Mouse (Mus musculus): ENCODE measurements around the gene Hist2h2ab. TPM values are rescaled to one million over a fixed set of nuclear protein-coding genes. Genes with fewer than 3 reads are reported as not detected.
"Not testable (repeated sequence)": the region's sequence is repeated elsewhere in the genome, so short reads cannot be mapped to it uniquely, and the experiment has no call there.

The Hist2h2ab gene
- polyA plus RNA-seq, 1 experiment, result 0.69 TPM

DNA sequence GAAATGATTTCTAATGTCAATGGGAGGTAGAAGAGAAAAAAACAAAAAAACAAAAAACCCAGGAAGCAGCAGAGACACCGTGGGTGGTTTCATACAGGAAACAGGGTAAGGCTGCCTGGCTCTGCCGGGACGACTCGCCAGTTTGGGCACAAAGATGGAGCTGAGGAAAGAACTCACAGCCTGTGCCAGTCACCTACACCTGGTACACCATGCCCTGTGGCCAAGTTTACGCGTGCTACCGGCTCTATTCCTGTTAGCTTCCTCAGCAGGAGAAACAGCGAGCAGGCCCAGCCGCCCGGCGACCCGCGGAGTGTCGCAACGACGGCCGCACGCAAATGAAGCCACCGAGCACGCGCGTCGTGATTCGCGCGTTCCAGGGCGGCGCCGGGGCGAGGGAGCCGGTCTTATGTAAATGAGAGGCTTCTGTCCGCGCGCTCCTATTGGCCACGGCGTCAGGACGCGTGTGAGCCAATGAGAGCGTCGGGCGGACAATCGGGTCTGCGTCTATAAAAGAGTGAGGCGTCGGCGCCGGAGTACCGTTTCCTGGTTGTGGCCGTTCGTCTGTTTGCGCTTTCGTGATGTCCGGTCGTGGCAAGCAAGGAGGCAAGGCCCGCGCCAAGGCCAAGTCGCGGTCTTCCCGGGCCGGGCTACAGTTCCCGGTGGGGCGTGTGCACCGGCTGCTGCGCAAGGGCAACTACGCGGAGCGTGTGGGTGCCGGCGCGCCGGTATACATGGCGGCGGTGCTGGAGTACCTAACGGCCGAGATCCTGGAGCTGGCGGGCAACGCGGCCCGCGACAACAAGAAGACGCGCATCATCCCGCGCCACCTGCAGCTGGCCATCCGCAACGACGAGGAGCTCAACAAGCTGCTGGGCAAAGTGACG is 25.6 kb downstream of the Hist2h2ab start, which contains the start of gene Hist2h2aa1:
Gene Hist2h2aa1 (plus strand): TSS at position 495 of the 884 bp plus-strand sequence.
- TF ChIP-seq GATA1 (IDR thresholded peaks at IDR 0.05; ENCODE audit: low read length), result not testable (repeated sequence)

DNA sequence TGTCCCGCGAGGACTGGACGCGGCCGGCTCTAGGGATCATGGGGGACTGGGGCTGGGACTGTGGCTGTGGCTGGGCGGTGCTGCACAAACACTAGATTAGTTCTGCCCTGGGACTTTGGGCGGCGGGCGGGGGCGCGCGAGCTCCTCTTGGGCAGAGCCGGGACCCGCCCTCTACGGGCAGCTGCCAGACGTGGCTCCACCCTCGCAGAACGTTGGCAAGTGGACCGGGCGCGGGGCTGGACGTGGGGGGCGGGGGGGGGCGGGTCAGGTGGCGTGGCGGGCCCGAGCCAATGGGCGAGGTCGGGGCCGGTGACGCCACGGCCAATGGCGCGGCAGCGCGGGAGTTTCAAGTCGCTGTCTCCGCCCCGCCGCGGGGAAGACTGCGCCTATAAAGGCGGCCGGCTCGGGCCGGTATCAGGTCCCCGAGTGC is 26.8 kb downstream of the Hist2h2ab start, which contains the start of gene Hist2h3c1:
Gene Hist2h3c1 (plus strand): TSS at position 259 of the 430 bp plus-strand sequence.
- not testable (repeated sequence) for TF ChIP-seq GATA1 (IDR thresholded peaks at IDR 0.05; ENCODE audit: low read length)

DNA sequence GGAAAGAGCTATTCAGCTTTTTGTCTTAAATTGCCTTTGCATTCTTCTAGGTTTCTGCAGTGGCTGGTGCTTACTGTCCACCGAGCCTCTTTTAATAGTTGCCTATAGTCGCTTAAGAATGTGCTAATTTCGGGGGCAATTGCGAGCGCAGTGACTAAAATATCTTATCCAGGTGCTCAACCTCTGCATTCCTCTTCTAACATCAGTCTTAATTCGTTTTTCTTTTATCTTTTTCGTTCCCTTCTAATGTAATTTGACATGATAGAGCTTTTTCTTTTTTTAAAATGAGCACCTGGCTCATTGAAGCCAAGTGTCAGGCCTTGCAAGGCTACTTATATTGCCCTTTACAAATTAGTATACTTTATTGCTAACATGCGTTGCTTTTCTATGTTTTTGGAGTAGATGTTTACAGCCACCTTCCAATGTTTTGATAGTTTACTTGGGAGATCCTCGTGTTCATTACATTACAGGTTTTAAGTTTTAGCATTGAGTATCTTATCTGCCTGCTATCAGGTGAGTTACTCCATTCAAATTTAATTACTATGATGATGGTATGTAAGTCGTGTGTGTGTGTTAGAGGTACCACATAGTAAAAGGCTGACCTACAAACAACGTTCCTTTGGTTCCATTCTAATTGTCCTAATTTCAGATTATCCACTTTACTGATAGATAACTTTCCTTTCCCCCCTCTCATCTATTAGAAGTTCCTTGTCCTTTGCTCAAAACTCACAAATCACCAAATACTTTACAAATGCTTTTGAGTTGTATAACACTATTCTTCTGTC is 27.9 kb downstream of the Hist2h2ab start:
- TF ChIP-seq GATA1 (IDR thresholded peaks at IDR 0.05; ENCODE audit: low read length), result no peak

DNA sequence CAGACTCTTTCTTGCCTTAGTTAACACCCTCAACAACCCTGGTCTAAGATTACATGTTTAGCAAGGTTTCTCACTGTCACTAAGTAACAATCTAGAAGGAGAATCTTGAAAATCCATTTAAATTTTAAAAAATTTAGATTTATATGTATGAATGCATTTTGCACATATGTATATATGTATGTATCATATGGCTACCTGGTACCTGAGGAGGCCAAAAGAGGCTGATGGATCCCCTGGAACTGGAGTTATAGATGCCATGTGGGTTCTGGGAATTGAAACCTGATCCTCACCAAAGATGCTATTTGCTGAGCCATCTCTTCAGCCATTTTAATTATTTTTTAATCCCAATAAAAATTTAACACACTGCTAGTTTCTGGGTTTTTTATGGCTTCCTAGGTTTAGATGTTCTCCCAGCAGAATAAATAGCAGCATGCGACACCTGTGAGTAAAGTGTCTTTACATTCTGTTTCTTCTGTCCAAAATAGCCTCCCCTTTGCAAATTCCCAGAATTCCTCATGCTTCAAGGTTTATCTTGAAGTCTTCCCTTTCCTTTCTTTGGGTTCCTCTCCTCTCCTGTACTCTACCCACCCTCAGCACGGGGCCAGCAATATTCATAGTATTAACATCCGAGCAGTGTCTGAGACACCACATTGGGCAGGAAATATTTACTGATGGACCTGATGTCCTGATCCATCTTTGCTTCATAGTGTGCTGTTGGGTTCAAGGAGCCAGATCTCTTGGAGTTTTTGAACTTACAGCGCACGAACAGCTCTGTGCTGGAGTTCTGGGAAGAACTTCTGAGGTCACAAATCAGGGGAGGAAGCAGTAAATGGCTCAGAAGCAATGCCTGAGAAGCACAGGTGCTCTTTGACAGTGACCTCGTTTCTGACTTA is 28.7 kb downstream of the Hist2h2ab start:
- TF ChIP-seq GATA1 (IDR thresholded peaks at IDR 0.05; ENCODE audit: low read length), result no peak

DNA sequence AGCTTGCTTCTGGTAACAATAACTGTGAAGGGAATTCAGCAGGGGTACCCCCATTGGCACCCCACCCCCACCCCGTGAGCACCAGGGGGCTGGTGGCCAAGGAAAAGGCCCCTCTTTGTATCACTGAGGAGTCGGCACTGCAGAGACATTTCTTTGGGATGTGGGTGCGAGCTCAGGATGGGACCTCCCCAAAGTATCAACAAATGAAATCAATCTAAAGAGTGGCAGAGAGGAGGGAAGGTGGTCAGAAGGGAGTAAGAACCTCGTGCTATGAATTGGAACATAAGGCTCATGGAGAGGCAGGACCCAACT is 29.3 kb downstream of the Hist2h2ab start:
- no peak for TF ChIP-seq GATA1 (IDR thresholded peaks at IDR 0.05; ENCODE audit: low read length)

DNA sequence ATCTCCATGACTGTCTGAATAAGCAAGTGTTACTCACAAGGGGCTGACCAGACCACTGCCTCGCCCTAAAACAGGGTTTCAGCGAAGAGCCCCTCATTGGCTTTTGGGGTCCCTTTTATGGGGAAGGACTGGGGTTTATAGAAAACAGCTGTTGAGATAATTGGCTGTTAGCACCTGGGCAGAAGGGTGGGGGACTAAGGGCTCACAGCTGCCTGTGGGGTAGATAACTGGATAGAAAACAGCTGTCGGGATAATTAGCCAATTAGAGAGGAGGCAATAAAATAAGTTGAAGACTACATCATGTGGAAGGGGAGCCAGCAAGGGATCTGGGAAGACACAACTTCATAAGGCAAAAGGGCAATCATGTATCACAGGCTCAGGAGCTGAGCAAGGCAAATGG is 31.2 kb downstream of the Hist2h2ab start:
- TF ChIP-seq GATA1 (IDR thresholded peaks at IDR 0.05; ENCODE audit: low read length), result no peak

DNA sequence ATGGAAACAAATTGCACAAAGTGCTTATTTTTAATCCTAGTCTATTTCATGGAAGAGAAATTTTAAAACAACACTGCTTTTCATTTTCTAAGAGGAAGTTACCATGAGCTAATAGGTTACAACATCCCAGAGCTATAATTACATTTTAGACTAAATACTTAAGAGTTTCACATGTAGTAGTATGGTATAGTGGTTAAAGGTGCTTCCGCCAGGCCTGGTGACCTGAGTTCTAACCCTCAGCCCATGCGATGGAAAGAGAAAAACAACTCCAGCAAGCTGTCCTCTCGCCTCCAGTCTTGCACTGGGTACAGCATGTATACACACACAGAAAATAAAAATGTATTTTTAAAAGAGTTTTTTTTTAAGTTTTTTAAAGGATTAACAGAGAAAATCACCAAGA is 32.1 kb downstream of the Hist2h2ab start:
- no peak for TF ChIP-seq GATA1 (IDR thresholded peaks at IDR 0.05; ENCODE audit: low read length)

DNA sequence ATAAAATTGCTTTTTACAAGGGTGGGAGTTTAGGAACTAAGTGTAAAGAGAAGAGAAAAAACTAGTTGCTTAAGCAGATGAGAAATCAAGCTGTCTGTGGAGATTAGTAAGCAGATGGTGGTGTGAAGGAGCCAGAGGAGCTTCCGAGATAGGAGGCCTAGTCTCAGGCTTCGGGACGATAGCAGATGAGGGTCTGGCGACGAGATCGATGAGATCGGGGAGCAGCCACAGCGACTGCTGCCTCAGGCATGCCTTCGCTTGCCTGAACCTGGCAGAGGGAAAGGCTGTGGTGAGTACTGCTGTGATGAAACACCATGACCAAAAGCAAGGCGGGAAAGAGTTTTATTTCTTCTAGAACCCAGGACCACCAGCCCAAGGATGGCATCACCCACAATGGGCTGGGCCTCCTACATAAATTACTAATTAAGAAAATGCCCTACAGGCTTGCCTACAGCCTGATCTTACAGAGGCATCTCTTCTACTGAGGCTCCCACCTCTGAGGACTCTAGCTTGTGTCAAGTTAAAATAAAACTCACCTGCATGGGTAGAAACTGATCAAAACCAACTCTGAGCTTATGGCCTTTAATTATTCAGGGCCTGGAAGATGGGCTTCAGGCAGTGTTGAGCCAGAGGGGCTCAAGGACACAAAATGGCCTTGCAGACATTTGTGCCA is 35.2 kb downstream of the Hist2h2ab start:
- peak; percentile 98 for TF ChIP-seq GATA1 (IDR thresholded peaks at IDR 0.05; ENCODE audit: low read length)

DNA sequence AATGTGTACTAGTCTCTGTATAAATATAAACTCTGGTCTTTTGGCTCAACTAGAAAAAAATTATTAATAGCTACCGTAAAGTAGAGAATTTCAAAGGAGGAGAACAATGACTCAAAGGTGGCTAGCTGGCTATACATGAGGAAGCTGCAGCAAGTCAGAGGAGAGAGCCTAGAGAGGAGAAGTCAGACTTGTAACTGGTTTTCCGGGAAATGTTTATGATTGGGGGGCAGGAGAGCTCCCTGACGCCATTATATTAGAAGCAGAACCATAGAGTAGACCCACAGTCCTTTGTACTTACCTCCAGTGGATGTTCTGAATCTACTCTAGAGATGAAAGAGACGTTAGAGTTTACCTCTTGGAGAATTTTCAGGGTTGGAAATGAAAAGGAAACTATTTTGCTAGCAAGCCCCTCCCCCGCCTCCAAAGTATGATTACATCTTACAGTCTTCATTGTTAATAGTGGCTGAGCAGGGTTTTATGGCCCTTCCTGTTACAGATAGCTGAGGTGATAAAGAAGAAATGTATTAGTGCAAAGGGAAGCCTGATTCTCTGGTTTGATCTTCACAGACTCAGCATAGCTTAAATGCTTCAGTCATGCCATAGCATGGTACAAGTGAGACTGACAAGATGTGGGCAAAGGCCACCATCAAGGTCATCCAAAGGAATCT is 36.4 kb downstream of the Hist2h2ab start:
- peak; percentile 18 for TF ChIP-seq GATA1 (IDR thresholded peaks at IDR 0.05; ENCODE audit: low read length)

DNA sequence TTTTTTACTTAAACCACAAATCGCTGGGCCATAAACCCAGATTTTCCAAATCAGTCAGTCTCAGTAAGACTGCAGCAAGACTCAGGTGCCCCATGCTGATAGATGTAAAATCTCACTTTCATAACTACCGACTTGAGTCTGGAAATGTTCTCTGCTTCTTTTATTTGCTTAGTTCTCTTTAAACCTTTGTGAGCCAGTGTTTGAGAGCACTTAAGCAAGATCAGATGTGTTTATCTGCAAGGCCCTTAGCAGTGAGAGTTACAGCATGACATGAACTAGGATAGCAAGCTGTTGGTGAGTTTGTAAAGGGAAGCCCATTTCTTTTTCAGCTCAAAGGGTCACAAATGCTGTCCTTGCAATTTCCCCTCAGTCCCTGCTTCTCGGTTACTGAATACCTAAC is 37.5 kb downstream of the Hist2h2ab start:
- TF ChIP-seq GATA1 (IDR thresholded peaks at IDR 0.05; ENCODE audit: low read length), result no peak

DNA sequence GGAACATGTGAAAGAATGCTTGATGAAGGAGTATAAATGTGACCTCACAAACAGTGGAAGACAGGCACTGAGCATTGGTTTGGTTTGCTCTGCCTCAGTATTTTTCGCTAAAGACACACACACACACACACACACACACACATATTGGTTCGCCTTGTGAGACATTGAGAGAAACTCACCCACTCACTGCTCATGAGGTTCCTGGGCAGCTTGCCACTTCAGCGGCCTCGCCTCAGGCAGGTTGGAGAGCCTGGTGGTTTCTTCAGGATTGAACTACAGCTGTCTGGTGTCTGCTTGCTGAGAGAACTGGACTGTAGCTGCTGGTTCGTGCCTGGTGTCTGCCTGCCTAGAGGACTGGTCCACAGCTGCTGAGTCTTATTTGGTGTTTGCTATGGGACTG is 40.6 kb downstream of the Hist2h2ab start:
- no peak for TF ChIP-seq GATA1 (IDR thresholded peaks at IDR 0.05; ENCODE audit: low read length)

DNA sequence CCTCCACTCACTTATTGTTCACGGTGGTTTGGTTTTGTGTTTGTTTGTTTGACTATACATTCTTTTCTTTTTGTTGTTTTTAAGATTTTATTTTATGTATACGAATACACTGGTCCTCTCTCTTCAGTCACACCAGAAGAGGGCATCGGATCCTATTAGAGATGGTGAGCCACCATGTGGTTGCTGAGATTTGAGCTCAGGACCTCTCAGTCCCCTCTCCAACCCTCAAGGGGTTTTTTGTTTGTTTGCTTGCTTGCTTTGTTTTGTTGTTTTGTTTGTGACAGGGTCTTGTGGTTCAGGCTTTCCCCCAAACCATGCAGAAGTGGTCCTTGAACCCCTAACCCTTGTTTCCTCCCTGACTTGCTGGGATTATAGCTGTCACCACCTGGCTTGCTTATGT is 42.0 kb downstream of the Hist2h2ab start:
- no peak for TF ChIP-seq GATA1 (IDR thresholded peaks at IDR 0.05; ENCODE audit: low read length)

DNA sequence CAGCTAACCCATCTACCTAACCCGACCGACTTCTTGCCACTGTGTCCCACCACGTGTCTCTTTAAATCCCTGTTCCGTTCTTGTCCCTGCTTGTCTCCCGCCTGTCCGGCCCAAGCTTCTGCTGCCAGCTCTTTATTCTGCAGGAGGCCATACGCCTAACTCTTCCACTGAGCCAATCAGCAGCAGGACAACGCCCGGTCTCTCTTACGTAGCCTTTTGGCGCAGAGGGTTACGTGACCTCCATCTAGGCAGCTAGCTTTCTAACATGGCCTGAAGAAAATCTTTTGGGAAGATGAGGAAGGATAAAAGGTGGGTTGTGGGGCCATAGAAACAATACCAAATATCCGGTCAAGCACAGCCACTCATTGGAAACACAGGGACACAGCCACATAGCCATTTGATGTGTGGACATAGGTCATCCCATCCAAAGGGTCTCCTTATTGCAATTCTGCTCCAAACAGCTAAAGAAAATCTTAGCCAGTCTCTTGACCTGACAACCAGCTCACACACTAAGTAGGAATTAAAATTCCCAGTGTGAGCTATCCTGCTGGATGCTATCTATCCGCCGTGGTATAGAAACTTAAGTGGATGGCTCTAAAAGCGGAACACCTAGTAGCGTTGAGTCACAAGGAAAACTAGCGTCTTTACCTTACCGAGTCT is 42.7 kb downstream of the Hist2h2ab start:
- no peak for TF ChIP-seq GATA1 (IDR thresholded peaks at IDR 0.05; ENCODE audit: low read length)

All from G1E-ER4 (cell line).